Mouse (Mus musculus) bone marrow, adult 2 months (tissue): ENCODE measurements at regions not wholly inside any gene's neighbourhood (a gene's known extent, or its start where the extent isn't known, plus 50 kb on each side); places are given as distances from the start of the nearest gene placed in this dataset.

ENCODE experiments used
- H3K27ac ChIP-seq: fragments of 200-500 bp; 2 replicates; pipeline ENCODE4 v1.5.1; 2012; ENCODE audit warnings: low read depth, mild to moderate bottlenecking, control low read depth, inconsistent platforms, low read length; ENCODE audit not compliant: control insufficient read depth, poor library complexity, insufficient read depth
- H3K4me1 ChIP-seq: fragments of 200-500 bp; 2 replicates; pipeline ENCODE4 v1.6.1; 2011; ENCODE audit warnings: low read length; ENCODE audit not compliant: control insufficient read depth, insufficient read depth
- H3K4me3 ChIP-seq: fragments of 200-500 bp; replicated peaks from 2 replicates; pipeline ENCODE3; 2011; ENCODE audit warnings: mild to moderate bottlenecking, low read depth, low read length, control low read depth; ENCODE audit not compliant: control insufficient read depth
- CTCF ChIP-seq: fragments of 200-500 bp; IDR thresholded peaks from 2 replicates; pipeline ENCODE4 v1.5.1; 2011; ENCODE audit warnings: low read length, control low read depth; ENCODE audit not compliant: control insufficient read depth, insufficient read depth
- POLR2A ChIP-seq: fragments of 200-500 bp; IDR thresholded peaks from 2 replicates; pipeline ENCODE4 v1.6.1; 2011; ENCODE audit warnings: low read depth, mild to moderate bottlenecking, control low read depth, low read length, borderline replicate concordance; ENCODE audit not compliant: control insufficient read depth
- WGBS: fragments of 180-500 bp; shearing (Covaris S2); methylation state at CpG from one replicate; pipeline ENCODE4 v1.1.7; 2018; 5-methylcytosine and 5-hydroxymethylcytosine counted together

DNA sequence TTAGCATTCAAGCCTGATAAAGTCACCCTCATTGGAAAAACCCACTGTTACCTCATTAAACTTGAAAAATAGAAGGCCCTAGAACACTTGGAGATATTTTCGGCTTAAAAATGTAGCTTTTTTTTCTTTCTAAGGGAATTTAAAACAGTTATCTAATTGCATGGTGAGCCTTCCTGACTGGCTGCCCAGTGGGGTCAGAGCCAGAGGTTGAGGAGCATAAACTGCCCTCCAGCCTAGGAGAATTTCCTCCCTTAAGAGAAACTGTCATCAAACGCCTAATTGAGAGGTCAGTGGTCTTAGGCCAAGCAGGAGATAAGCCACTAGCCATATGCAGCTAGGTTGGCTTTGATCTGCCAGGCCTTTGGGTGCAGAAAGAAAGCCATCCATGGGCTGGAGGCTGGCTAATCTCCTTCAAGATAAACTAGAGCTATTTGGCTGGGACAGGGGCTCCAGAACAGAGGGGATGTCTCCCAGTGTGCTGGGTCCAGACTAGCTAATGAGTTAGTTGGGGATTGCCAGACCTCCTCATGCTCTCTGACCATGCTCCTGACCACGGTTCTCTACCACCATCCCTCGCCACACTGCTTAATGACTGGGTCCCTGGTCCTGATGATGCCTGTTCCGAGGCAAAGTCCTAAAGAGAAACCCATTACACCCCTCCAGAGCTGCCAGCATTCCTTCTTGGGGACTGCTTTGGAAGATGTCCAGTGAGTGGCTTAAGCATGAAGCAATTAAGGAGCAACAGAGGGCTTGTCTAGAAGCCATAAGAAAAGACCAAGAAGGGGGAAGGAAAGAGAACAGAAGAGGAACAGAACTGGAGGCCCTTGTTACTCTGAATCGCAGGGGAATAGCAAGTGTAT, 199.2 kb downstream of the Wdr11 start:
- TF ChIP-seq POLR2A (no peak), CTCF (no peak)
- no peak overlapping the region for H3K27ac ChIP-seq
- no peaks in the 10 kb centered on the region for H3K4me1 ChIP-seq
- no peak overlapping the region for H3K4me3 ChIP-seq
- 69% methylated on average over 6 of the region's 6 CpGs for WGBS

DNA sequence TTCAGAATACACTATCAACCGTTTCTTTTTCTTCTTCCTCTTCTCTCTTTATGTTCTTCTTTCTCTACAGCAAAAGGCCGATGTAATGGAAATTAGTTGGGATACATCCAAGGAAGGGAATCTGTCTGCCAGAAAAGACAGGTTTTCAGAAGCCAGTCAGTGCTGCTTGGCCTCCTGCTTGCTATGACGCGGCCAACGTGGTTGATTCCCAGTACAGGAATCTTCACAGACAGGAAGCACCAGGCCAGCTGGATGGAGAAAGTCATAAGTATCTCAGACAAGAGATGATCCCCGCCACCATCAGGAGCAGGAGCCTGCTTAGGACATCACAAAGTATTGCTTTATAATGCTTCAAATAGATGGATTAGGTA, 199.8 kb downstream of the Wdr11 start:
- Histone ChIP-seq H3K27ac (no peak overlapping the region), H3K4me1 (no peaks in the 10 kb centered on the region), H3K4me3 (no peak overlapping the region)
- TF ChIP-seq CTCF: no peak
- TF ChIP-seq POLR2A: no peak
- WGBS: 56% methylated on average over 6 of the region's 6 CpGs

DNA sequence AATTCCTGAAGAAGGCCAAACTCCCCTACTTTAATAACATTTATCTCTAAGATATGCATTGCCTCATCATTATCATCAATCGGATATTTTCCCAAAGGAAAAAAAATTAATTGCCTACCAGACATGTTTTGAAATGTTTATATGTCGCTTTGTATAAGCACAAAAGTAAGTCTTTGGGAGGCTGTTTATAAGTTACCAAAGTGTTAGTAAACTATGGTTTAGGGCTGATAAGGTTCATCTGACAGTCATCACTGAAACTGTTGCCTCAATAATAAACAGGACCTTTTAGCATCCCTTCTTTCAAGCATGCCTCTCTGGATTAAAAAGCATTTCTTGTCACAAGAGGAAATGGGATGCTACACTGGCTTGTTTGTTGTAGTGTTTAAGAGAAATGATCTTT, 202.1 kb downstream of the Wdr11 start:
- TF ChIP-seq CTCF: no peak
- TF ChIP-seq POLR2A: no peak
- WGBS: 84% methylated on average over 2 of the region's 2 CpGs
- Histone ChIP-seq H3K4me3 (no peak overlapping the region), H3K27ac (no peak overlapping the region), H3K4me1 (no peaks in the 10 kb centered on the region; the same call in 1 of the 2 replicates)

DNA sequence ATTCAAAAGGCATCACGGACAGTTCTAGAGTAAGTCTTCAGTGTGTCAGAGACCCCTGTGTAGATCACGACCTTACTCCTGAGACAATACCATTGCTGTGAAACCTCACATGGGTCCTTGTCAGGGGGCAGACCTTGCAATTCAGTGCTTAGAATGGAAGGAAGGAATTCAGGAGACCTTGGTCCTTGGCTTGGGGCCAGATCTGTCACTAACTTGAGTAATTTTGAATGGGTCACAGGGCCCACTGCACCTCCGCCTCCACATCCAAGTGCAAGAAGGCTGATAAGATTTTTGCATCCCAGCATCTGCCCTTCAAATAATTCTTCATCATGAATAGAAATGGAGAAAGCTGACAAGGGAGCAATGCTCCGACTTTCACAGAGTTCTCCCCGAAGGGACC, 202.6 kb downstream of the Wdr11 start:
- no peak overlapping the region for H3K4me3 ChIP-seq
- WGBS: 85% methylated on average over 5 of the region's 5 CpGs
- H3K4me1 ChIP-seq: no peaks in the 10 kb centered on the region; the same call in 1 of the 2 replicates
- no peak overlapping the region for H3K27ac ChIP-seq
- TF ChIP-seq POLR2A (no peak), CTCF (no peak)

DNA sequence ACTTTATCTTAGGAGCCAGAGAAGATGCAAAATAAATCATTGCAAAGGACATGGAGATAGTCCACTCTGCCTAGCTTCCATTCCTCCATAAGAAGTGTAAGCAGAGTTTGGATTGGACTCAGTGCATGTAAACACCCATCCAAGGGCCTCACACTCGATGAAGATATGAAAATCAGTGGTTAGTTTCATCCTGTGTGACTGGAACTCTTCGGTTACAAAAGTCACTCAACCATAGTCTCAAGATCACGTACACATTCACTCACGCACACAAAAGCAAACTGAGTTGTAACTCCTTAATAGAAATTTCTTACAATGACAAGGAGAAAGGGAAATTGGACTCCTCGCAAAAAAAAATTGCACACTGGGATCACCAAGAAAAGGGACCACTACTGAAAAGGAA, 206.9 kb downstream of the Wdr11 start:
- no peak overlapping the region for H3K4me3 ChIP-seq
- no peaks in the 10 kb centered on the region; the same call in 1 of the 2 replicates for H3K4me1 ChIP-seq
- TF ChIP-seq POLR2A (no peak), CTCF (no peak)
- WGBS: 62% methylated on average over 5 of the region's 5 CpGs
- H3K27ac ChIP-seq: no peak overlapping the region

DNA sequence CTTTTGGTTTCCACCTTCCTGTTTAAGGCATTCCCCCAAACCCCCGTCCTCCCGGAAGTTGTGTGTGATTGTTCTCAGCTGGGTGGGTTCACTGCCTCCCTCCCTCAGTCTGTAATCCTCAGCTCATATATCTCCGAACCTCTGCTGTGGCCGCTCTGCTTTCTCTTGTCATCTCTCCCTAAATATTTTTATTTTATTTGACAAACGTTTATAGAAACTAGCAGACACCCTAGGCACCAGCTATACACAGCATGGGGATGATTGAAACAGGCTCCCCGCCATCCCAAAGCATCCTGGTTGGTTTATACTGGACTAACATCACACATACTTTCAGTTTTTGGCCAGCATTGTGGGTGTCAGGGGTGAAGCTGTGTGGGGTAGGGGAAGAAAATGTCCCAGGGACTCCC, 208.8 kb downstream of the Wdr11 start:
- WGBS: 37% methylated on average over 6 of the region's 6 CpGs
- TF ChIP-seq CTCF (no peak), POLR2A (no peak)
- no peak overlapping the region for H3K4me3 ChIP-seq
- H3K4me1 ChIP-seq: no peaks in the 10 kb centered on the region; the same call in 1 of the 2 replicates
- H3K27ac ChIP-seq: no peak overlapping the region

DNA sequence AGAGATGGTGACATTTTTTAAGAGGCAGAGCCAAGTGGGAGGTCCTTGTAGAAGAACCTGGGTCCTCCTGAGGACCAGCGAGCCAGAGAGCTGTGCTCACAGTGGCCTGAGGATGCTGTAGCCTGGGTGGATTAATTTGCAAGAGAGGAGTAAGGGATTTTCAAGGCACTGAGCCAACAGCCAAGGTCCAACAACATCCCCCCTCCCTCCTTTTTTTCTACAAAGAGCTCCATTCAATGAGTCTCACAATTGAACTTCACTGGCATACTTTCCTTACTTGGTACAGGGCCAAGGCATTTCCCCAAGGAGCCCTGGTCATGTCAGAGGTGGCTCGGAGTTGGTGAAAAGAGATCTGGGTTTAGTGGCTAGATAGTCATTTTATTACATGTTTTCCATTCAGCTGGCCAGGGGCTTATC, 209.8 kb downstream of the Wdr11 start:
- Histone ChIP-seq H3K27ac (no peak overlapping the region), H3K4me1 (no peaks in the 10 kb centered on the region; the same call in 1 of the 2 replicates), H3K4me3 (no peak overlapping the region)
- WGBS: 79% methylated on average over 2 of the region's 2 CpGs
- no peak for TF ChIP-seq POLR2A
- no peak for TF ChIP-seq CTCF

DNA sequence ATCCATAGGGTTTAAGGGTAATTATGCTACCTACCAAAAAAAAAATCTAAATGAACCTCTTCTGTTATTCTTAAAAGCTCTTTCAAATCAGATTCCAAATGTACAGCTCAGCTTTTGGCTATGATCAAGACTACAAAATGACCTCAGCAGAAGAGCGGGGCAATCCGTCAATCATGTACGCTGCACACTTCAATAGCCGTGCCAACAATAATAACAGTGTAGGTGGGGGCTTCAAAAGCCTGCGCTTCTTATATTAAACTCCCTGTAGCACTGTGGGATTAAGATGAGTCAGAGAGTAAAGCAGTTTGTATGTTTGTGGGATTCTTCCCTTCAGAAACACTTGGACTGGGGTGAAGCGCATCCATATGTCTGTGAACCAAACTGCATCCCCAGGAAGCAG, 210.5 kb downstream of the Wdr11 start:
- WGBS: 91% methylated on average over 6 of the region's 6 CpGs
- Histone ChIP-seq H3K27ac (no peak overlapping the region), H3K4me1 (no peaks in the 10 kb centered on the region; the same call in 1 of the 2 replicates), H3K4me3 (no peak overlapping the region)
- no peak for TF ChIP-seq POLR2A
- no peak for TF ChIP-seq CTCF

DNA sequence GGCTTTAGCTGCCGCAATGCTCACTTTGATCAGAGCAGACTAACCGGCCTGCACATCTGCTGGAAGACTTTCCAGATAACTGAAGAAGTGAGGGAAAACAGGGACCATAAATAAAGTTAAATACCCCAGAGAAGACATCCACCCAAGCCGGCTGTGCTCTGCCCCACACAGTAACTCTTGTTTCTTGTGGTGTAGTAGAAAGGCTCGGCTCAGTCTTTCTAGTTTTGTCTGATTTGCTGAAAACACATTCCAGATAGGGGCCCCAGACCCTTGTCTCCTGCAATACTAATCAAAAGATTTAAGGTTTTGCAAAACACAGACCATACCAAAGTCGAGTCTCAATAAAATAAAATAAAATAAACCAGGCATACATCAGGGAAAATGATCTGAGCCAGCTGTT, 213.7 kb downstream of the Wdr11 start:
- Histone ChIP-seq H3K4me3 (no peak overlapping the region), H3K27ac (no peak overlapping the region), H3K4me1 (no peaks in the 10 kb centered on the region)
- WGBS: 81% methylated on average over 5 of the region's 5 CpGs
- TF ChIP-seq CTCF (no peak), POLR2A (no peak)
